Mouse (Mus musculus) activated CD4-positive, CD25-positive, alpha-beta regulatory T cell (primary cell): Measurements from ENCODE around the gene Bet1. TPM values are rescaled to one million over a fixed set of nuclear protein-coding genes. Genes with fewer than 3 reads are reported as not detected.

Experiments
- polyA plus RNA-seq, 2 experiments: library from polyadenylated mRNA; unstranded; fragments of 100-300 nt; shearing (Covaris generic); gene quantifications; one replicate each; pipeline ENCODE4 v1.2.1; 2017

Bet1 gene
- polyA plus RNA-seq: 10 to 100 TPM; 19.2 to 30.1 TPM

DNA sequence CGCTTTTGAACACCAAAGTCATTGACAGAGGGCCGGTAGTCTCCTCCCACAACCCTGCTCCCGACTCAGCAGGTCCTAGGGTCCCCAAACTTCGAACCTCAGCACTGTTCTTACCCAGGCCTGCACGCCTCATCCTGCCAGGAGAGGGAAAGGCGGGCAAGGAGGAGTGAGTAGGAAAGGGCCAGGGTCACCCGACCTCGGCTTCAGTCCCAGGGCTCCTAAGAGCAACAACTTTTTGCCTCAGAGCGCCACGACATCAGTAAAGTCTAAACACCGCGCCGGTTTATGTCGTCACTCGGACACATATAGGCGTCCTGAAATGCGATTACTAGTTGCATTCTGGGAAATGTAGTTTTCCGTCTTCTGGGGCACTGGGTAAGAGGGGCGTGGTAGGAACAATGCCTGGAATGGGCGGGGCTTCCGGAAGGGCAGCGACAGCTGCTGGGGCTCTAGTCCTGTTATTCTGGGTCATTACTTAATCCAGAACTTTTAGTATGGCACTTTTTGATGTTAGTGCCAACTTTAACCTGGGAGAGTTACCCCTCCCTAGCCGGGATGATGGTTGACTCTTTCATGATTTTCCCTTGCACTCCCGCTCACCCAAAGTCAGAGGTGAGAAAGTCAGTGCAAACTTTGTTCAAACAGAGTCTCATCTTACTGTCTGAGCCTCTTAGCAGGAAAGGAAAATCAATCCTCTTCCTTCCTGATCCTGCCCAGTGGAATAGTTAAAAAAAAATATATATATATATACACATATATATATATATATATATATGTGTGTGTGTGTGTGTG, at the start of gene Bet1:
Gene Bet1 (minus strand): TSS at position 310 of the 792 bp plus-strand sequence.

Other genes with a start within 250 kb of the Bet1 start
- gene Tfpi2, start 98.1 kb downstream of the Bet1 start, polyA plus RNA-seq: not detected
- gene Gngt1, start 93.2 kb downstream of the Bet1 start, polyA plus RNA-seq: under 1 TPM in 1 of 2 experiments, not detected in 1; 0.20 TPM
- not detected for gene Gng11, start 83.1 kb downstream of the Bet1 start, polyA plus RNA-seq